Mouse (Mus musculus) bone marrow macrophage, adult 2 months (primary cell): ENCODE results near the gene Scnn1b.

Experiments
- CTCF ChIP-seq: IDR thresholded peaks from 2 replicates; pipeline ENCODE4 v1.5.1; 2012; ENCODE audit warnings: low read depth, mild to moderate bottlenecking, low read length, moderate library complexity
- POLR2A ChIP-seq: IDR thresholded peaks from 2 replicates; pipeline ENCODE4 v1.6.1; 2012; ENCODE audit warnings: mild to moderate bottlenecking, low read depth, low read length, borderline replicate concordance

DNA sequence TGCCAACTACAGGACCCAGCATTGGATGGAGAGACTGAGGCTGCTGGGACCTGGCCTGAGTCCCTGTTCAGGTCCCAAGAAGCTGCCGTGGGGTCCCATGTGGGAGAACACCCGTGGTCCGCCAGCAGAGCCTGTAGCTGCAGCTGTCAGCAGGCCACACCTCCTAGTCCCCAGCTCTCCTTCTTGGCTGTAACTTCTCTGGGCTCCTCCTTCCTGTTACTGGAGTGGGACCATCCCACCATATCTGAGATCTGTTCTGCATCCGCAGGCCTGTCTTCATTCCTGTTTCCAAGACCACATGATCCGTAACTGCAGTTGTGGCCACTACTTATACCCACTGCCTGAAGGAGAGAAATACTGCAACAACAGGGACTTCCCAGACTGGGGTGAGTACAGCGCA is 49.1 kb downstream of the Scnn1b start:
- TF ChIP-seq POLR2A (no peak), CTCF (no peak)
